Mouse (Mus musculus) embryonic fibroblast, embryonic 13.5 days (primary cell): ENCODE measurements at regions not wholly inside any gene's neighbourhood (a gene's known extent, or its start where the extent isn't known, plus 50 kb on each side); places are given as distances from the start of the nearest gene placed in this dataset.

Experiments used
- H3K27ac ChIP-seq: 2 replicates; pipeline ENCODE4 v1.5.1; 2012; ENCODE audit warnings: low read length, control low read depth, inconsistent platforms; ENCODE audit not compliant: insufficient read depth
- H3K4me1 ChIP-seq: 2 replicates; pipeline ENCODE4 v1.6.1; 2011; ENCODE audit warnings: low read length; ENCODE audit not compliant: control insufficient read depth, insufficient read depth
- H3K4me3 ChIP-seq: 2 replicates; pipeline ENCODE4 v1.5.1; 2011; ENCODE audit warnings: mild to moderate bottlenecking, control low read depth, low read length; ENCODE audit not compliant: insufficient read depth
- CTCF ChIP-seq: IDR thresholded peaks from 2 replicates; pipeline ENCODE4 v1.5.1; 2011; ENCODE audit warnings: mild to moderate bottlenecking, control low read depth, low read length, moderate library complexity, borderline replicate concordance; ENCODE audit not compliant: insufficient read depth
- POLR2A ChIP-seq: IDR thresholded peaks from 2 replicates; pipeline ENCODE4 v1.6.1; 2011; ENCODE audit warnings: low read depth, mild to moderate bottlenecking, control low read depth, low read length, moderate library complexity

- TF ChIP-seq CTCF (no peak), POLR2A (no peak)
- no peak overlapping the region for H3K27ac ChIP-seq
- H3K4me1 ChIP-seq = no peaks in the 10 kb centered on the region
- no peak overlapping the region for H3K4me3 ChIP-seq
These were observed 128.3 kb downstream of the Actr3 start for GRCm38 (mm10) chr1:125307223-125307622.

DNA sequence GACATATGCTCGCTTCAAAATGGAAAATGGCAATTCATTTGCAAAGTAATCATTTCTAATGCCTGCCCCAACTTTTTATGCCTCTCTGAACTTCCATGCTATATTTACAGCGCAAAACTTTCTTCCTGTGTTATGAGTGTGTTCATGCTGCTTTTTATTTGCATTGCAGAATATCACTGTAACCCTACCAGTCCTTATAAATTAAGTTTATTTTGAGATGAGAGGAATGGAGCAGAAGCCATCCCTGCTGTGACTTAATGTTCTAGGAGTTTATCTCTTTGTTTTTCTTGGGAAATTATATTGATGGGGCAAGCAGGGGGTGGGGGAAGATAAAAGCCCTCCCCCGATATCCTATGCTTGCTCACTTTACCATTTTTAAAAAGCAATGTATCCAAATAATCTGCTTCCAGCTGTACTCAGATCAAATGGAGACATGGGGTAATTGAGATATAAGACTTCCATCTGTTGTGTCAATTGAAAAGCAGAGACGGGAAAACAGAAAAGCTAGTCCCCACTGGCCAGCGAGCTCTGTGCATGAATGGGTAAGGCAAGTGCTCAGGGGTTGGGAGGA is 136.9 kb downstream of the Actr3 start:
- Histone ChIP-seq H3K4me1 (no peaks in the 10 kb centered on the region), H3K4me3 (no peak overlapping the region), H3K27ac (no peak overlapping the region)
- TF ChIP-seq CTCF = no peak
- TF ChIP-seq POLR2A = no peak

DNA sequence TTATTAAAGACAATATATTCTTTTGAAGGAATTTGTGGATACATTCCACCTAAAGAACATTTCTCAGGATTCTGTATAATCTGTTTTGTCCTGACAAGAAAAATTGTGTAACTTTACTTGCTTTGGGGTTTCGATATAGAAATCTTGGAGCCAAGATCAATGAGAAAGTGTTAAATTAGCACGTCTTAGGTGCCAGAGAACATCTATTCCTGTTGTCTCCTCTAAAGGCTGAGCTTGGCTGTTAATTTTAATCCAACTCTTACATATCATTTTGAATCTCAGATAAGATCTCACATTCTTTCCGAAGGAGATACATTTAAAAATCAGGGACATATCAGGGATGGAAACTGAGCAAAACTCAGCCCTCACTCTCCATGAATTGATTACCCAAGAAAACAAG is 139.9 kb downstream of the Actr3 start:
- no peaks in the 10 kb centered on the region for H3K4me1 ChIP-seq
- no peak overlapping the region for H3K27ac ChIP-seq
- no peak overlapping the region for H3K4me3 ChIP-seq
- TF ChIP-seq POLR2A (no peak), CTCF (no peak)

- Histone ChIP-seq H3K4me3 (no peak overlapping the region), H3K27ac (no peak overlapping the region), H3K4me1 (no peaks in the 10 kb centered on the region)
- TF ChIP-seq POLR2A = no peak
- TF ChIP-seq CTCF = no peak
These were observed 145.1 kb downstream of the Actr3 start for GRCm38 (mm10) chr1:125290320-125291021.

DNA sequence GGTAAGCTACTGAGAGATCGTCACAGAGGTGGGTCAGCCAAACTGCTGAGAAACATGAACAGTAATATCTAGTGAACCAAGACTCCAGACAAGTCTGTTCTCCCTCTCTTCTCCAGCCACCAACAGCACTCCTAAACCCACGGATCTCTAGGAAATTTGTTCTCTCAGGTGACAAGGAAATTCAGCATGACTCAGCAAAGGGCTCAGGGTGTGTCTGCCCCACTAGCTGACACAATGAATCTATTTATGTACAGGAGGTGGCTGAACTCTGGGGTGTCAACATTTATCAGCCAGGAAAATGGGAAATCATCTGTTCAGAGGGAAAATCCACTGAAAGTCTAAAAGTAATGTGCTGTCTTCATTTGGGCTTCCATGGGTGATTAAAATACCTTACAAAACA is 149.2 kb downstream of the Actr3 start:
- H3K4me1 ChIP-seq = no peaks in the 10 kb centered on the region
- H3K27ac ChIP-seq = no peak overlapping the region
- TF ChIP-seq POLR2A = no peak
- no peak for TF ChIP-seq CTCF
- no peak overlapping the region for H3K4me3 ChIP-seq

DNA sequence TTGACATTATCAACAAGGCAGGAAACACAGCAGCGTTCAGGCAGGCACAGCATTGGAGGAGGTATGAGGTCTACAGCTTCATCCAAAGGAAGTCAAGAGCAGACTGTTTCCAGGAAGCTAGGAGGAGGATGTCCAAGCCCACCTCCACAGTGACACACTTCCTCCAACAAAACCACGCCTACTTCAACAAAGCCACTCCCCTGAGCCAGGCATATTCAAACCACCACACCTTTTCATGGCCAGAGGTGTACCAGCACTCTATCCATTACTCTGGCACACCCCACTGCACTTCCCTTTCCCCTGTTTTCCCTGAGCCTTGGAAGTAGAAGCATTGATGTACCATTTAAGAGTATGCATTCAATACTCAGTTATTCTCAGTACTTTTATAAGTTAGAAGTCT is 150.8 kb downstream of the Actr3 start:
- Histone ChIP-seq H3K4me3 (no peak overlapping the region), H3K4me1 (no peaks in the 10 kb centered on the region), H3K27ac (no peak overlapping the region)
- TF ChIP-seq POLR2A (no peak), CTCF (no peak)

DNA sequence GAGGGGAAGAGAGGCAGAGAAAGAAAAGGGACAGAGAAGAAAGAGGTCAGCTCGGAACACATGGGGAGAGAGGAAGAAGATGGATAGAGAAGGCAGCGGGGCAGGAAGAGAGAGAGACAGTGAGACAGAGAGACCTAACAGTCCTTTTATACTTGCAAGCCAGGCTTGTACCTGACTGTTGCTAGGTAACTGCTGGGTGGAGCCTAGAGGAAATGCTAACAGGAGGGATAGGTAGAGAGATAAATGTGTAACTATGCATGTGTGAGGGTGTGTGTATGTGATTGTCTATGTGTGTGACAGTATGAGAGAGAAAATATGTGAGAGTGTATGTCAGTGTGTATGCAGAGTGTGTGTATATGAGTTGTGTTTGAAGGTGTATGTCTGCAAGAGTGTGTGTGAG is 161.8 kb downstream of the Actr3 start:
- Histone ChIP-seq H3K4me1 (no peaks in the 10 kb centered on the region), H3K27ac (no peak overlapping the region)
- no peak for TF ChIP-seq CTCF
- TF ChIP-seq POLR2A = no peak

GRCm38 (mm10) chr1:125263684-125264083 is 171.8 kb downstream of the Actr3 start:
- Histone ChIP-seq H3K4me3 (no peak overlapping the region), H3K27ac (no peak overlapping the region), H3K4me1 (no peaks in the 10 kb centered on the region)
- no peak for TF ChIP-seq POLR2A
- no peak for TF ChIP-seq CTCF

More for the DNA sequence above, 161.8 kb downstream of the Actr3 start:
- no peak overlapping the region for H3K4me3 ChIP-seq

- Histone ChIP-seq H3K4me1 (no peaks in the 10 kb centered on the region), H3K27ac (no peak overlapping the region), H3K4me3 (no peak overlapping the region)
- TF ChIP-seq POLR2A = no peak
- no peak for TF ChIP-seq CTCF
These were observed 172.5 kb downstream of the Actr3 start for GRCm38 (mm10) chr1:125263068-125263467.

GRCm38 (mm10) chr1:125242345-125242744 is 193.2 kb downstream of the Actr3 start:
- TF ChIP-seq CTCF (no peak), POLR2A (no peak)
- H3K4me3 ChIP-seq = no peak overlapping the region
- H3K4me1 ChIP-seq = no peaks in the 10 kb centered on the region
- H3K27ac ChIP-seq = no peak overlapping the region
